Mouse (Mus musculus) embryonic facial prominence, embryonic 14.5 days (tissue): ENCODE measurements at regions not wholly inside any gene's neighbourhood (a gene's known extent, or its start where the extent isn't known, plus 50 kb on each side); places are given as distances from the start of the nearest gene placed in this dataset.

Experiments used
- ATAC-seq: fragments of 200-750 bp; cut with Nextera tagmentation; 2 replicates; pipeline ENCODE4 v1.8.0; 2017; ENCODE audit warnings: low read depth, moderate number of reproducible peaks, moderate TSS enrichment
- DNase-seq: peaks from one replicate; pipeline ENCODE4 v3.0.0-alpha.2; 2015; ENCODE audit warnings: low spot score
- H3K27ac ChIP-seq: fragments of 300-500 bp; sonication (generic); replicated peaks from 2 replicates; pipeline ENCODE4 v1.5.1; 2014; ENCODE audit warnings: low read depth, mild to moderate bottlenecking, low read length, moderate library complexity
- H3K27me3 ChIP-seq: fragments of 300-500 bp; sonication (generic); replicated peaks from 2 replicates; pipeline ENCODE4 v1.6.1; 2014; ENCODE audit warnings: low read length; ENCODE audit not compliant: control insufficient read depth, insufficient read depth
- H3K36me3 ChIP-seq: fragments of 300-500 bp; sonication (generic); 2 replicates; pipeline ENCODE4 v1.6.1; 2014; ENCODE audit warnings: low read length, mixed read lengths; ENCODE audit not compliant: control insufficient read depth, insufficient read depth
- H3K4me1 ChIP-seq: fragments of 300-500 bp; sonication (generic); 2 replicates; pipeline ENCODE4 v1.6.1; 2014; ENCODE audit warnings: antibody characterized with exemption, low read length; ENCODE audit not compliant: control insufficient read depth, insufficient read depth
- H3K4me2 ChIP-seq: fragments of 300-500 bp; sonication (generic); 2 replicates; pipeline ENCODE4 v1.6.1; 2014; ENCODE audit warnings: low read depth, mild to moderate bottlenecking, low read length, moderate library complexity, mixed read lengths
- H3K4me3 ChIP-seq: fragments of 300-500 bp; sonication (generic); 2 replicates; pipeline ENCODE4 v1.5.1; 2014; ENCODE audit warnings: low read depth, mild to moderate bottlenecking, low read length
- H3K9ac ChIP-seq: fragments of 300-500 bp; sonication (generic); 2 replicates; pipeline ENCODE4 v1.6.1; 2014; ENCODE audit warnings: low read depth, mild to moderate bottlenecking, low read length, moderate library complexity, mixed read lengths
- H3K9me3 ChIP-seq: fragments of 300-500 bp; sonication (generic); 2 replicates; pipeline ENCODE4 v1.6.1; 2016; ENCODE audit warnings: low read length; ENCODE audit not compliant: control insufficient read depth
- WGBS: fragments of 180-500 bp; shearing (Covaris S2); extraction: QIAGEN DNeasy Blood & Tissue Kit; methylation state at CpG from one replicate; pipeline ENCODE4 v1.1.7; 2014; 5-methylcytosine and 5-hydroxymethylcytosine counted together

DNA sequence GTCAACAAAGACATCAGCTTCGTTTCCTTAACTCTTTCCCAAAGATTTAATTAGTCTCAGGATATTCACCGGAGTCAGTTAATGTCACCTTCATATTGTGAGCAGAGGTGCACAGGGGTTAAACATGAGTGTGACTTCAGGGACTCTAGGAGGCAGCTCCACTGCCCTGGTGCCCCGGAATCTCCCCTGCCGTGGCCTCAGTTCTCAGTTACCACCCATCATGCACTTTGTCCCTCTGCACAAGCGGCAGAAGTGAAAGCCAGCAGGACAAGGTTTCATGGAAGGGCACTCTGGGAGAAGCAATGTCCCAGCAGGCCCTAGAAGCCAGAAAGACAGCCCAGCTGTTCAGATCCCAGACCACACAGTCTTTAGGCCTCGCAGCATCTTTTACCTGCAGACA, 150.5 kb upstream of the Egln3 start:
- Histone ChIP-seq H3K27ac (no peak overlapping the region), H3K4me1 (peaks cover 7% of the 10 kb centered on the region; the same call in 1 of the 2 replicates), H3K9ac (no peak overlapping the region), H3K27me3 (no peaks in the 10 kb centered on the region), H3K4me3 (no peak overlapping the region), H3K4me2 (no peak overlapping the region), H3K36me3 (no peaks in the 10 kb centered on the region), H3K9me3 (no peaks in the 10 kb centered on the region)
- WGBS: 30% methylated on average over 6 of the region's 6 CpGs
- ATAC-seq (no peak), DNase-seq (no peak)

DNA sequence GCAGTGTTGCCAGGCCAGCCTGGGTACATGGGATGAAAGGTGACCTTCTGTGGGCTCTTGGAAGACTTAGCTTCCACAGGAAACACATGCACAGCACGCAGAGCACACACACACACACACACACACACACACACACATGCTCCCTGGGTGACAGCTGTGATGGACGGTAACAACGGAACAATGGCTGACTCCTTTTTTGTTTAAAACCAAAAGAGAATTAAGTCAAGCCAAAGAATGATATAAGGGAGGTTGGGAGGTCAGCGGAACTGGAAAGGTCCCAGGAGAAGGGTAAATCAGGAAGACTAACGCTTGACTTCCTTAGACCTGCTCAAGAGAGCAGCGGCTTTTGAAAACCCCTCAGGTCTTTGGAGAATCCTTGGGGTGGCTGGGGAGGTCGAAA, 150.0 kb upstream of the Egln3 start:
- ATAC-seq: no peak
- WGBS: 48% methylated on average over 7 of the region's 7 CpGs
- no peak overlapping the region for H3K4me2 ChIP-seq

DNA sequence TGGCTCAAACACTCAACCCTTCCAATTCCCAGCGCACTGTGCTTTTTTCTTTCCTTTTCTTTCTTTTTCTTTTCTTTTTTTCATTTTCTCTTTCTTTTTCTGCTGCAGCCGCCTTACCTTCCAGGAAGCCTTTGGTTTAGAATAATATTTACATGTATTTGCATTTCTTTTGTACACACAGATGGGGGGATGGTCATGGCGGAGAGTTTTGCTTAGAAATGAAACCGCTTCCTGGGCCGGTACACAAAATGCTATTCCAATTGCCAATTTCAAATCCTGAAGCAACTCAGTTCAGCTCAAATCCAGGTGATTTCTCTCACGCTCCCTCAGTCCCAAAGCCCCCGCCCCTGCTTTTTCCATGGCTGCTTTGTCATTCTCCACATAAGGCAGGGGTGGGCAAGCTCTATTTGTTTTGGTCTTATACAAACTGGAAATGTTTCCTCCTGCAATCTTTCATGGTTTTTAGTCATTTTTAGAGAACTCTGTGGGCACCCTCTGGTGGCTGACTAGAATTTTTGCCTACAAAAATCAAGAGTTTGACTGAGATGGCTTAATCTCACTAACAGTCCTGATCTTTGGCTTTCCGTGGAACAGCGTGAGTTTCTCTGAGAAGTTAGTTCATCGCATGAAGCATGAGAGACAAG, 149.4 kb upstream of the Egln3 start:
- no peaks in the 10 kb centered on the region for H3K36me3 ChIP-seq
- no peak overlapping the region for H3K9ac ChIP-seq
- no peak overlapping the region for H3K27ac ChIP-seq
- no peak overlapping the region for H3K4me2 ChIP-seq
- H3K4me1 ChIP-seq: peaks cover 7% of the 10 kb centered on the region; the same call in 1 of the 2 replicates
- H3K27me3 ChIP-seq: no peaks in the 10 kb centered on the region
- no peaks in the 10 kb centered on the region for H3K9me3 ChIP-seq
- WGBS: 68% methylated on average over 10 of the region's 10 CpGs
- no peak overlapping the region for H3K4me3 ChIP-seq
- ATAC-seq: no peak
- peak; percentile 54 for DNase-seq

More for the DNA sequence above, 150.0 kb upstream of the Egln3 start:
- H3K27me3 ChIP-seq: no peaks in the 10 kb centered on the region
- H3K9me3 ChIP-seq: no peaks in the 10 kb centered on the region
- DNase-seq: no peak
- peaks cover 7% of the 10 kb centered on the region; the same call in 1 of the 2 replicates for H3K4me1 ChIP-seq
- H3K9ac ChIP-seq: no peak overlapping the region
- no peak overlapping the region for H3K27ac ChIP-seq
- H3K4me3 ChIP-seq: no peak overlapping the region
- no peaks in the 10 kb centered on the region for H3K36me3 ChIP-seq

DNA sequence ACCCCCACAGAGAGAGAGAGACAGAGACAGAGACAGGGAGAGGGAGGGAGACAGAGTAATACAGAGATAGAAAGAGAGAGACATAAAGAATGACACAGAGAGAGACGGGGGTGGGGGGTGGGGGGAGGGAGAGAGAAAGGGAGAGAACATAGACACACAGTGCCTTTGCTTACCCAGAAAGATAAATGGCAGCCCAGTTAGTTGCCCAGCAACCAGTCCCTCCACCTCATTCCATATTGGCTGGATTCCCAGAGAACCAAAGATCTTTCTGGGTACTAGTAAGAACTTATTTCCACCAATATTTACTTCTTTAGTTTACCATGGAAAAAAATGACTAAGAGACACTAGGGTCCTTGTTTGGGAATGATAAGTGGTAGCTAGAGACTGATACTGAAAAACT, 146.6 kb upstream of the Egln3 start:
- WGBS: 63% methylated on average over 1 of the region's 1 CpGs
- peaks cover 7% of the 10 kb centered on the region; the same call in 1 of the 2 replicates for H3K4me1 ChIP-seq
- H3K9ac ChIP-seq: no peak overlapping the region
- no peak overlapping the region for H3K4me2 ChIP-seq
- H3K27ac ChIP-seq: no peak overlapping the region
- ATAC-seq (no peak), DNase-seq (no peak)
- no peaks in the 10 kb centered on the region for H3K36me3 ChIP-seq
- H3K4me3 ChIP-seq: no peak overlapping the region
- no peaks in the 10 kb centered on the region for H3K27me3 ChIP-seq
- no peaks in the 10 kb centered on the region for H3K9me3 ChIP-seq

DNA sequence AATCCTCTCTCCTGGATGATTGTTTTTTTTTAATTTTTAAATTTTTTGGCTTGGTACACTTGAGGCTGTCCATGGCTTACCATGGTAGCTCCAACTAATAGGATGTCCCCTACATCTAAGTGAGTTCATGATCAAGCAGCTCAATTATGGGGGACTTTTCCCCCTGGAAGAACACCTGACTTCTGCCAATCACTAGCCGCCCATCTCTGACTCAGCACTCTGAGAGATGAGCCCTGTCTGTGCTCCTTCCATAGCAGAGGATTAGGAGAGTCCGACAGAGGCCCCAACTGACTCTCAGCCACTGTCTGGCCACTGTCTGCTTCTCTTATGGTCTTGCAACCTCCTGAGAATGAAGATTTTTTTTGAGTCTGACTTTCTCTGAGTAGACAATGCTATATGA, 145.7 kb upstream of the Egln3 start:
- DNase-seq: no peak
- H3K4me2 ChIP-seq: no peak overlapping the region
- H3K36me3 ChIP-seq: no peaks in the 10 kb centered on the region
- no peak for ATAC-seq
- H3K4me1 ChIP-seq: peaks cover 3% of the 10 kb centered on the region; the same call in 1 of the 2 replicates
- no peaks in the 10 kb centered on the region for H3K9me3 ChIP-seq
- WGBS: 78% methylated on average over 2 of the region's 2 CpGs
- no peaks in the 10 kb centered on the region for H3K27me3 ChIP-seq
- H3K9ac ChIP-seq: no peak overlapping the region
- no peak overlapping the region for H3K27ac ChIP-seq
- H3K4me3 ChIP-seq: no peak overlapping the region

DNA sequence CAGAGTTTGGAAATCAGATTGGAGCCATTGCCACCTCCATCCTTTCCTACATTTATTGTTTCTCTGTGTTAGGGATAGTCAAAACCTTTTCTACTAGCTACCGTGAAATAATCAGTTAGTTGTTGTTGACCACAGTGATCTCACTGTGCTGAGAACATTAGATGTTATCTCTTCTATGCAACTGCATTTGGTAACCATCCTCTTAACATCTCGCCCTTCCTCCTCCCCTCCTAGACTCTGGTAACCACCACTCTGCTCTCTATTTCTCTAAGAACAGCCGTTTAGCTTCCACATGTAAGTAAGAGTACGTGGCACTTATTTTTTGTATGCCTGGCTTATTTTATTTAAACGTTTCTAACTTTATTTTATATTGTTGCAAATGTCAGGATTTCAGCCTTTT, 139.8 kb upstream of the Egln3 start:
- H3K4me2 ChIP-seq: no peak overlapping the region
- no peaks in the 10 kb centered on the region for H3K27me3 ChIP-seq
- ATAC-seq (no peak), DNase-seq (no peak)
- H3K36me3 ChIP-seq: no peaks in the 10 kb centered on the region
- WGBS: 84% methylated on average over 5 of the region's 5 CpGs
- no peak overlapping the region for H3K9ac ChIP-seq
- H3K9me3 ChIP-seq: no peaks in the 10 kb centered on the region
- no peak overlapping the region for H3K27ac ChIP-seq
- H3K4me3 ChIP-seq: no peak overlapping the region
- no peaks in the 10 kb centered on the region for H3K4me1 ChIP-seq

DNA sequence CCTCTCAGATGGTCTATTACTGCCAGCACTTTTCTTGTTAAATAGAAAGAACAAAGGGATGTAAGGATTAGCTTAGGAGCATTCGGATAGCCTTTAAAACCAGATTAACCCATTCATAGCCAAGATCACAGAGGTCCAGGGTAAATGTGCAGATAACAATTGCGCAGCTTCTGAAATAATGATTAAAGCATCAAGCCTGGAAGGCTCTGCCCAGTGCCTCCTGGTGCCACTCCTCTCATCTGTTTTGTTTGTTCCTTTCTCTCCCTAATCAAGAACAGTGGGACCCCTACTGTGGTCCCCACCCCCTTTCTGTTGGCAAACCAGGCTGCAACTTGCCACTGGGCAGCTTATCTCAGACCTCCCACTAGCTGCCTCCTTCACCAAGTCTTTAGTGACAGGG, 131.8 kb upstream of the Egln3 start:
- Histone ChIP-seq H3K9me3 (no peaks in the 10 kb centered on the region), H3K4me3 (no peak overlapping the region), H3K36me3 (no peaks in the 10 kb centered on the region), H3K27me3 (no peaks in the 10 kb centered on the region), H3K4me2 (no peak overlapping the region), H3K27ac (no peak overlapping the region), H3K9ac (no peak overlapping the region), H3K4me1 (no peaks in the 10 kb centered on the region)
- ATAC-seq: no peak
- WGBS: 28% methylated on average over 2 of the region's 2 CpGs
- no peak for DNase-seq

DNA sequence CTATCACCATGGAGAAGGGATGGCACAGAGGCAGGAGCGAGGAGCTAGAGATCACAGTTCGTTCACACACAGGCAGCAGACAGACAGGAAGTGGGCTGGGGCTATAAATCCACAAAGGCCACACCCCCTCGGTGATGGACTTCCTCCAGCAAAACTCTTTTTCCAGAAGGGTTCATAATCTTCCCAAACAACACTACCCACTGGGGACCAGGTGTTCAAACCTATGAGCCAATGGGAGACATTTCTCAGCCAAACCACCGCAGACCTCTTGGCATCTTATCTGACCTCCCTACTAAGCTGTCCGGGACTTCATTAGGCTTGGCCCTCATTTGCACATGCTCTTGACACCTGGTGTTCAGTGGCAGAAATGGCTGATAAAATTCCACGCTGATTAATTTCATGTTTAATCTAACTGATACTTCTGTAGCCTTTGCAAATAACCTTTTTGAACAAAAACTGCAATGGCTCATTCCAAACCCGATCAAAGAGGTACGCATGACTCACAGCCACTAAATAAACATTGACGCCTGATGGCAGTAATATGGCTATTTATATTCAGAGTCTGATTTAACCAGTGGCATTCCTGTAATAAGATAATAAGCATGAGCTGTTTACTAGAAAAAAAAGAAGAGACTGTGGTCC, 131.0 kb upstream of the Egln3 start:
- H3K9me3 ChIP-seq: no peaks in the 10 kb centered on the region
- ATAC-seq (no peak; the same call in 1 of the 2 replicates), DNase-seq (no peak)

More for the DNA sequence above, 131.0 kb upstream of the Egln3 start:
- 71% methylated on average over 9 of the region's 9 CpGs for WGBS
- Histone ChIP-seq H3K9ac (no peak overlapping the region), H3K4me1 (no peaks in the 10 kb centered on the region), H3K27me3 (no peaks in the 10 kb centered on the region), H3K4me2 (no peak overlapping the region), H3K4me3 (no peak overlapping the region), H3K36me3 (no peaks in the 10 kb centered on the region), H3K27ac (no peak overlapping the region)
